Mouse (Mus musculus) hindbrain, embryonic 12.5 days (tissue): ENCODE measurements around the gene Tmem242. TPM values are rescaled to one million over a fixed set of nuclear protein-coding genes. Genes with fewer than 3 reads are reported as not detected.

Source experiments
- ATAC-seq: fragments of 200-750 bp; cut with Nextera tagmentation; 2 replicates; pipeline ENCODE4 v1.8.0; 2017; ENCODE audit warnings: moderate TSS enrichment; ENCODE audit not compliant: low FRiP score
- H3K27ac ChIP-seq: fragments of 300-500 bp; sonication (generic); 2 replicates; pipeline ENCODE4 v1.5.1; 2016; ENCODE audit warnings: mild to moderate bottlenecking
- H3K27me3 ChIP-seq: fragments of 300-500 bp; sonication (generic); 2 replicates; pipeline ENCODE4 v1.6.1; 2016; ENCODE audit warnings: mild to moderate bottlenecking
- H3K36me3 ChIP-seq: fragments of 300-500 bp; sonication (generic); 2 replicates; pipeline ENCODE4 v1.6.1; 2016; ENCODE audit warnings: mild to moderate bottlenecking
- H3K4me1 ChIP-seq: fragments of 300-500 bp; sonication (generic); 2 replicates; pipeline ENCODE4 v1.6.1; 2016
- H3K4me2 ChIP-seq: fragments of 300-500 bp; sonication (generic); replicated peaks from 2 replicates; pipeline ENCODE4 v1.6.1; 2016; ENCODE audit warnings: mild to moderate bottlenecking
- H3K4me3 ChIP-seq: fragments of 300-500 bp; sonication (generic); 2 replicates; pipeline ENCODE4 v1.5.1; 2016; ENCODE audit warnings: mild to moderate bottlenecking
- H3K9ac ChIP-seq: fragments of 300-500 bp; sonication (generic); 2 replicates; pipeline ENCODE4 v1.6.1; 2016; ENCODE audit warnings: mild to moderate bottlenecking, moderate library complexity
- H3K9me3 ChIP-seq: fragments of 300-500 bp; sonication (generic); replicated peaks from 2 replicates; pipeline ENCODE4 v1.6.1; 2016; ENCODE audit warnings: mild to moderate bottlenecking
- WGBS: fragments of 180-500 bp; shearing (Covaris S2); methylation state at CpG from one replicate; pipeline ENCODE4 v1.1.7; 2016; 5-methylcytosine and 5-hydroxymethylcytosine counted together
- polyA plus RNA-seq: library from polyadenylated mRNA; unstranded; fragments of >200 nt; fragmentation: Nextera tagmentation; extraction: Ambion mirVana; gene quantifications from 2 replicates; pipeline ENCODE4 v1.2.1, GENCODE M21; 2016

Tmem242 gene
- polyA plus RNA-seq, 1 experiment from 2014 or later: 114 TPM

GRCm38 (mm10) chr17:5413350-5413749 is 26.7 kb downstream of the Tmem242 start:
- Histone ChIP-seq H3K27ac (no peak overlapping the region), H3K4me2 (no peak overlapping the region), H3K9ac (no peak overlapping the region), H3K9me3 (no peaks in the 10 kb centered on the region), H3K36me3 (peaks cover 20% of the 10 kb centered on the region), H3K27me3 (no peaks in the 10 kb centered on the region), H3K4me3 (no peak overlapping the region), H3K4me1 (no peaks in the 10 kb centered on the region)
- no peak for ATAC-seq
- 90% methylated on average over 13 of the region's 13 CpGs for WGBS

DNA sequence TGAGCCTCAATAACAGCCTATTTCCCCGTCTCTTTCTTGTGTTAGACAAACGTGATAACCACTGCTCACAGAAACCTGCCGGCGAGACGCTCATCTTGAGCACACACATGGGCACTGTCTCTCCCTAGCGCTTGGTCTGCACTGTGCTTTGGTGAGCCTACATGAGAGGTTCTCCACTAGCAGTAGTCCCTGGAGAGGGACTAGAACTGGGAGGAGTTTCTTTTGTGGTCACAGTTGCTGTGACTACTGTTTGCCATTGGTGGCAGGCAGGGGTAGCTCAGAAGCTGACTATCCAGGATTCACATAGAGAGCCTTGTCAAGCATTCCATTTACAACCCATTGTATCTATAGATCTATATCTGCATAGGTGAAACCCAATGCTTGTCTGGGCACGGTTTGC is 27.3 kb downstream of the Tmem242 start:
- Histone ChIP-seq H3K9me3 (no peaks in the 10 kb centered on the region), H3K4me3 (no peak overlapping the region), H3K36me3 (peaks cover 14% of the 10 kb centered on the region), H3K27me3 (no peaks in the 10 kb centered on the region), H3K9ac (no peak overlapping the region), H3K4me1 (no peaks in the 10 kb centered on the region), H3K4me2 (no peak overlapping the region), H3K27ac (no peak overlapping the region)
- ATAC-seq: no peak
- 94% methylated on average over 7 of the region's 7 CpGs for WGBS

GRCm38 (mm10) chr17:5412301-5412700 is 27.8 kb downstream of the Tmem242 start:
- no peaks in the 10 kb centered on the region for H3K9me3 ChIP-seq
- H3K4me2 ChIP-seq: no peak overlapping the region
- H3K9ac ChIP-seq: no peak overlapping the region
- no peak overlapping the region for H3K4me3 ChIP-seq
- ATAC-seq: no peak
- no peaks in the 10 kb centered on the region for H3K4me1 ChIP-seq
- H3K27me3 ChIP-seq: no peaks in the 10 kb centered on the region
- H3K27ac ChIP-seq: no peak overlapping the region
- peaks cover 14% of the 10 kb centered on the region for H3K36me3 ChIP-seq
- WGBS: 95% methylated on average over 8 of the region's 8 CpGs

- Histone ChIP-seq H3K9me3 (no peaks in the 10 kb centered on the region), H3K27ac (no peak overlapping the region), H3K9ac (no peak overlapping the region), H3K4me1 (no peaks in the 10 kb centered on the region), H3K4me3 (no peak overlapping the region), H3K4me2 (no peak overlapping the region), H3K36me3 (peaks cover 14% of the 10 kb centered on the region), H3K27me3 (no peaks in the 10 kb centered on the region)
- WGBS: 94% methylated on average over 17 of the region's 17 CpGs
- no peak for ATAC-seq
Measured at GRCm38 (mm10) chr17:5411205-5411604, 28.9 kb downstream of the Tmem242 start.

GRCm38 (mm10) chr17:5410336-5410735 is 29.7 kb downstream of the Tmem242 start:
- no peak for ATAC-seq
- 87% methylated on average over 4 of the region's 4 CpGs for whole genome bisulfite sequencing

GRCm38 (mm10) chr17:5407030-5407429 is 33.0 kb downstream of the Tmem242 start:
- Histone ChIP-seq H3K27ac (no peak overlapping the region), H3K9ac (no peak overlapping the region), H3K9me3 (no peaks in the 10 kb centered on the region), H3K4me1 (peaks cover 18% of the 10 kb centered on the region), H3K4me3 (no peak overlapping the region), H3K36me3 (peaks cover 11% of the 10 kb centered on the region; the same call in 1 of the 2 replicates), H3K4me2 (no peak overlapping the region), H3K27me3 (peaks cover 23% of the 10 kb centered on the region)
- 70% methylated on average over 6 of the region's 6 CpGs for WGBS
- ATAC-seq: no peak

More at GRCm38 (mm10) chr17:5410336-5410735, 29.7 kb downstream of the Tmem242 start:
- no peaks in the 10 kb centered on the region for H3K9me3 ChIP-seq
- no peak overlapping the region for H3K4me3 ChIP-seq
- no peak overlapping the region for H3K4me2 ChIP-seq
- peaks cover 14% of the 10 kb centered on the region for H3K36me3 ChIP-seq
- H3K9ac ChIP-seq: no peak overlapping the region
- no peaks in the 10 kb centered on the region for H3K27me3 ChIP-seq
- no peaks in the 10 kb centered on the region for H3K4me1 ChIP-seq
- H3K27ac ChIP-seq: no peak overlapping the region

DNA sequence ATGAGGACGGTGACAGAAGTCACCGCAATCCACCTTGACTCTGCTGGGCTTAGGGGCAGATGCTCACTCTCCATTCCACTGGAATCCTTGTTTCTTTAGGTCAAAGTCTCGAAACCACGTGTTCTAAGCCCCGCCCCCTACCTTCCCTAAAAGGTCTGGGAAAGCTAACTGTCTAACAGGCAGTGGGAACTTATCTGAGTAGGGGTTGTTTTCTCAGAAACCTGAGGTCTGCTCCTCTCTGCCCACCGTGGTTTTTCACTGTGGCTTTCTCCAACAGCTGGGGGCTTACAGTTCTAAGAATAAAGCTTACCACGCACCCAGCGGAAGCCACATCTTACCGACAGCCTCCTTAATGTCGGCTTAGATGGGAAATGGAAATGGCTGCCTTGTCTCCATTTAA is 33.5 kb downstream of the Tmem242 start:
- H3K27ac ChIP-seq: no peak overlapping the region; the same call in 1 of the 2 replicates
- H3K4me1 ChIP-seq: peaks cover 19% of the 10 kb centered on the region
- H3K36me3 ChIP-seq: peaks cover 11% of the 10 kb centered on the region; the same call in 1 of the 2 replicates
- H3K4me2 ChIP-seq: no peak overlapping the region
- H3K9ac ChIP-seq: no peak overlapping the region
- no peak overlapping the region for H3K4me3 ChIP-seq
- no peaks in the 10 kb centered on the region for H3K9me3 ChIP-seq
- 43% methylated on average over 10 of the region's 10 CpGs for WGBS
- no peak for ATAC-seq
- peaks cover 23% of the 10 kb centered on the region for H3K27me3 ChIP-seq

DNA sequence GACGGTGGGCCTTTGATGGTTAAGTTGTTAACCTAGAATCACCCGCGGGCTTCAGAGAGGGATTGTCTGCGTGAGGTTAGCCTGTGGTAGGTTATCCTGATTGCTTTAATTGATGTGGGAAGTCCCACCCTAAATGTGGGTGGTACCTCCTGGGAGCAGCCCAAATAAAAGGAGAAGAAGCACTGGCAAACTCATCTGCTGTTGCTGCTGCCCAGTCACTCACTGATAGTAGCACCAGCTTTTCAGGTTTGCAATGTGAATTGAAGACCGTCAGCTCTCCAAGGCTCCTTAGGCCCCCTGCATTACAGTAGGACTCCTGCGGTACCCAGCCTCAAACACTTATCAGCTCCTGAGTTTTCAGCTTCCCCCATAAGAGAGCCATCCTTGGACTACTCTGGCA is 36.2 kb downstream of the Tmem242 start:
- no peak overlapping the region for H3K27ac ChIP-seq
- ATAC-seq: no peak
- H3K4me1 ChIP-seq: peaks cover 19% of the 10 kb centered on the region
- H3K4me3 ChIP-seq: no peak overlapping the region
- H3K9ac ChIP-seq: no peak overlapping the region
- no peaks in the 10 kb centered on the region for H3K36me3 ChIP-seq
- 84% methylated on average over 6 of the region's 6 CpGs for WGBS
- no peaks in the 10 kb centered on the region for H3K9me3 ChIP-seq
- peaks cover 23% of the 10 kb centered on the region for H3K27me3 ChIP-seq
- no peak overlapping the region for H3K4me2 ChIP-seq

DNA sequence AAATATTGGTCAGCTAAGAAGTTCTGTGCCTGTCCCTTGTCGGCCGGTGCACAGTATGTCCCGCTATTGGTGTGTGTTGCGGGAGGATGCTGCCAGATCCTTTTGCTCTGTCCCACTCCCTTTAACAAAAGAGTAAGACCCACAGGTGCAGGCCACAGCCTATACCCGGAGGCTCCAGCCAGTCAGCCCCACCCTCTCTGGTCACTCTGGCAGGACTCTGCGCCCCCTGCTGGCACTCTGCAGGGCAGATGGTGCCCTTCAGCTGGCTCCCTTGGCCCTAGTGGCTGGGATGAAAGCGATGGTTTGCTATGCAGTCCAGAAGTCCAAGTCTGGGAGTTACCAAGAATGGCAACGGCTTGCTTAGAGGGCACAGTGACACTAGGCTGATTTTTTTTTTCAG is 37.4 kb downstream of the Tmem242 start:
- H3K4me2 ChIP-seq: peak overlapping the region; percentile 21
- H3K27me3 ChIP-seq: peaks cover 27% of the 10 kb centered on the region
- ATAC-seq: 0 out of 2 replicates have a peak, but pooled peaks have one; percentile 43
- no peaks in the 10 kb centered on the region for H3K9me3 ChIP-seq
- H3K27ac ChIP-seq: no peak overlapping the region
- H3K36me3 ChIP-seq: no peaks in the 10 kb centered on the region
- peaks cover 19% of the 10 kb centered on the region for H3K4me1 ChIP-seq
- H3K9ac ChIP-seq: no peak overlapping the region
- 30% methylated on average over 8 of the region's 8 CpGs for WGBS
- H3K4me3 ChIP-seq: no peak overlapping the region

- Histone ChIP-seq H3K36me3 (no peaks in the 10 kb centered on the region), H3K9ac (no peak overlapping the region), H3K4me2 (peak overlapping the region; percentile 30; the same call in 1 of the 2 replicates), H3K27me3 (peaks cover 28% of the 10 kb centered on the region), H3K9me3 (no peaks in the 10 kb centered on the region), H3K4me1 (peaks cover 22% of the 10 kb centered on the region), H3K4me3 (no peak overlapping the region), H3K27ac (no peak overlapping the region)
- ATAC-seq: peak; percentile 27; the same call in 1 of the 2 replicates
- 5% methylated on average over 9 of the region's 9 CpGs for WGBS
Measured at GRCm38 (mm10) chr17:5402069-5402468, 38.0 kb downstream of the Tmem242 start.

DNA sequence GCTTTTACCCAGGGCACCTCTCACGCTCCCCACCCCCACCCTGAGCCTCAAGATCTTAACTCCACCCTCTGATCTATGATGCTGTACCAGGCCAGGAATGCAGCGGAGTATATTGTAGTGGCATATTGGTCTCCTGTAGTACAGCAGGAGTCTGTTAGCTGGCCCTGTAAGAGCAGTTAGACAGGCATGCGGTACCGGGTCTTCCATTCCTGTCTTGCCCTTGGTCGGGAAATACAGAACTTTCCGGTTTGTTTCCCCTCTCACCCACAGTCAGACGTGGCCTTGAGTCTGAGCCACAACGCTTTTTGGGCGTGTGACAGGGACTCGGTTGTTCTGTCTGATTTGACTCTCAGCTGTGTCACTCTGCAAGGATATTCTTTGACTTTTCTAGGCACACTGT is 38.8 kb downstream of the Tmem242 start:
- WGBS: 91% methylated on average over 10 of the region's 10 CpGs
- Histone ChIP-seq H3K27ac (no peak overlapping the region), H3K36me3 (no peaks in the 10 kb centered on the region), H3K9ac (no peak overlapping the region), H3K4me1 (peaks cover 23% of the 10 kb centered on the region), H3K4me2 (no peak overlapping the region), H3K27me3 (peaks cover 31% of the 10 kb centered on the region), H3K4me3 (no peak overlapping the region), H3K9me3 (no peaks in the 10 kb centered on the region)
- no peak for ATAC-seq

GRCm38 (mm10) chr17:5400435-5401090 is 39.5 kb downstream of the Tmem242 start:
- no peaks in the 10 kb centered on the region for H3K9me3 ChIP-seq
- no peak overlapping the region for H3K27ac ChIP-seq
- no peak overlapping the region for H3K4me2 ChIP-seq
- no peak for ATAC-seq
- peaks cover 34% of the 10 kb centered on the region for H3K27me3 ChIP-seq
- peaks cover 23% of the 10 kb centered on the region for H3K4me1 ChIP-seq
- WGBS: 80% methylated on average over 14 of the region's 14 CpGs
- no peaks in the 10 kb centered on the region for H3K36me3 ChIP-seq
- no peak overlapping the region for H3K4me3 ChIP-seq
- H3K9ac ChIP-seq: no peak overlapping the region
